Mouse (Mus musculus) left cerebral cortex, adult 11 months (tissue): Measurements from ENCODE around the gene Lpar2.

ENCODE experiments used
- DNase-seq: peaks from one replicate; pipeline ENCODE4 v3.0.0; 2022; ENCODE audit warnings: low spot score

Lpar2 gene

DNA sequence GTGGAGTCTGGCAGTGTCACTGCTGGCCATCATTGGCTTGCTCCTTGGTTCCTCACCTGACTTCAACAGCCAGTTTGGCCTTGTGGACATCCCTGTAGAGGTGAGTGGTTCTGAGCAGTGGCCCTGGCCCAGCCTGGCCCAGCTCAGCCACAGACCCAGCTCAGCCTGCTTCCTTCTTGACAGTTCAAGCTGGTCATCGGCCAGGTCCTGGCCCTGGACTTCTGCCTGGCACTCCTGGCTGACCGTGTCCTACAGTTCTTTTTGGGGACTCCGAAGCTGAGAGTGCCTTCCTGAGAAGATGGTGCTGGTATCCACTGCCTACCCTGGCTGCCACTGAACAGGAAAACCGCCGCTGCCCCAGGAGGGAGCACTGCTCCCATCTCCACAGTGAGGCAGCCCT lies 15.0 kb upstream of the Lpar2 start:
- no peak for DNase-seq

- no peak for DNase-seq
Measured at GRCm38 (mm10) chr8:69808094-69808863, 13.9 kb upstream of the Lpar2 start, which contains the start of gene Gmip. Gene Gmip (plus strand): TSS chr8:69808679.

GRCm38 (mm10) chr8:69808864-69809403 lies 13.3 kb upstream of the Lpar2 start:
- DNase-seq = no peak

GRCm38 (mm10) chr8:69809820-69810219 lies 12.4 kb upstream of the Lpar2 start:
- DNase-seq = no peak

DNA sequence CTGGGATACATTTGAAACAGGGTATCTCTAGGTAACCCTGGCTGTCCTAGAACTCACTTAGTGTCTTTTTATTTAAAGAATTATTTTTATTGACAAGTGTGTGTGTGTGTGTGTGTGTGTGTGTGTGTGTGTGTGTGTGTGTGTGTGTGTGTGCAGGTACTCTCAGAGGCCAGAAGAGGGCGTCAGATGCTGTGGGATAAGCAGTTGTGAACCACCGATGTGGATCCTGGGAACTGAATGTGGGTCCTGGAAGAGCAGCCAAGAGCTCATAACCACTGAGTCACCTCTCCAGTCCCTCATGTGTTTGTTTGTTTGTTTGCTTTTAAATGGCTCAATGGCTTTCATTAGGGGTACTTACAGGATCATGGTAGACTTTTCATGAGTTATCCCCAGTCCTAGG lies 7.3 kb upstream of the Lpar2 start:
- no peak for DNase-seq

DNA sequence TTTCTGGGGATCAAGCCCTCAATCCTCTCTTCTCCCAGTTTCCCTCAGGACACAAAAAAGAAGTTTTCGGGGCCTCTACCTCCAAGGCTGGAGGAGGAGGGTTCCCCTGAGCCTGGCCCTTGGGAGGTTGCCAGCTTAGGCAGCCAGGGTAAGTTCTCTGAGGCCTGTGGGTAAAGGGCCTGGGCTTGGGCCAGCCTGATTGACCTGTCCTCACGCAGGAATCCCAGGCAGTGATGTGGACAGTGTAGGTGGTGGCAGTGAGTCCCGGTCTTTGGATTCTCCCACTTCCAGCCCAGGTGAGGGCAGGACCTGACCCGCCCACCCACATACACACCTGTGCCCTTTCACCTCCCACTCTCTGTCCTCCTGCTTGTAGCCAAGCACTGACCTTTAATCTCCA lies 6.8 kb upstream of the Lpar2 start:
- DNase-seq = no peak

GRCm38 (mm10) chr8:69820466-69820865 lies 1.8 kb upstream of the Lpar2 start:
- no peak for DNase-seq

DNA sequence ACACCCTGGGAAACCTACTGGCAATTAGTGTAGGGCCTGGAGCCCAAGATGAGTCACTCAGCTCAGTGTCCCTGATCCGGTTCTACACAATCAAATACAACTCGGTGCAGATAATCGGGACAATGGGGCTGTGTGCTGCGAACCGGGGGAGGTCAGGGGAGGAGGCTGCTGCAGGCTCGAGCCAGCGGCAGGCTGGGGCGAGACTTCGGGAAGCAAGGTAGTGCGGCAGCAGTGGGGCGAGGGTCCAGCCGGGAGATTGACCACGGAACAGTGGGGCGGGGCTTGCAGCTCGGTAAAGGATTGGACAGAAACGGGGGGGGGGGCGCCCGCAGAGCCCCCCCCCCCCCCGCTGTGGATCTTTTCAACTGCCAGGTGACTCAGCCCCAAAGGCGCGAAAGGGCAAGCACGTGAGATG lies 251 bp upstream of the Lpar2 start:
- DNase-seq = no peak

GRCm38 (mm10) chr8:69826371-69826770 lies 4.1 kb downstream of the Lpar2 start:
- DNase-seq = no peak

GRCm38 (mm10) chr8:69832298-69832853 lies 10.1 kb downstream of the Lpar2 start, which contains the start of gene Pbx4:
Gene Pbx4 (plus strand): TSS chr8:69832491.
- peak; percentile 96 for DNase-seq

DNA sequence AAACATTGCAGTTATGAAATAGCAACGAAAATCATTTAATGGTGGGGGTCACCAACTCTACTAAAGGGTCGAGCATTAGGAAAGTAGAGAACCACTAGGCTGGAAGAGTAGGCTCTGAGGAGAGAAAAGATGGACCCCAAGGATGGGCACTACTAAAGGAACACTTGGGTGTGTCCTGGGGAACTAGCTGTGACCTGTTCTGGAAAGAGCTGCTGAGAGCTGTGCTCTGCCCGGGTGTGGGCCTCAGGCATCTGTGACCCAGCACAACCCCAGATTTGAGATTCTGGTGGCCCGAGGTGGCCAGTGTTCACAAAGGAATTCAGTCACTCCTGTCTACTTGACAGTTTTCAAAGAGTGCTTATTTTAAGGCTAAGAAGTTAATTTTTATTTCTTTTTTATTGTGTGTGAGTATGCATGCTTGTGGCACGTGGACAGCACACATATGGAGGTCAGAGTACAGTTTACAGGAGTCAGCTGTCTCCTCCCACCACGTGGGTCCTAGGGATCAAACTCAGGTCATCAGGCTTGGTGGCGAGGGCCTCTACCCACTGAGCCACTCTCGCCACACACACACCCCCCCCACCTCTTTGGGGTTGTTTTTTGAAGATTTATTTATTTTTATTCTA lies 14.9 kb downstream of the Lpar2 start:
- no peak for DNase-seq

- no peak for DNase-seq
Measured at GRCm38 (mm10) chr8:69847167-69848065, 25.2 kb downstream of the Lpar2 start.

DNA sequence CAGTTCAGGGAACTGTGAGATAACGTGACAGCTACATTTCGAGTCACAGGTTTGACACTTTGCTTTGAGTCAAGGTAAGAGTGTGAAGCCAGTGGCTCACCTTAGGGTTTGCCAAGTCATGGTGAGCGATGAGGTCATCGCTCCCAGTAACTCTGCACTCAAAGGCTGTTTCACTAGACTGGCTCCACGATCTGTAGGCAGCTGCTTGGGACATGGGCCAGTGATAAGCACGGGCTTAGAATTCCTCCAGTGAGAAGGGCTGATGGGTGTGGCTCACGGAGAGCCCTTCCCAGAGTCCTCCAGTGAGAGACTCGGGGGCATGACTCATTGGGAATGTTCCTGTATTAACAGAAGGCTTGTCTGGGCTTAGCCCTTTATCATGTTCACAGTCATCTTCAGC lies 26.7 kb downstream of the Lpar2 start:
- no peak for DNase-seq

DNA sequence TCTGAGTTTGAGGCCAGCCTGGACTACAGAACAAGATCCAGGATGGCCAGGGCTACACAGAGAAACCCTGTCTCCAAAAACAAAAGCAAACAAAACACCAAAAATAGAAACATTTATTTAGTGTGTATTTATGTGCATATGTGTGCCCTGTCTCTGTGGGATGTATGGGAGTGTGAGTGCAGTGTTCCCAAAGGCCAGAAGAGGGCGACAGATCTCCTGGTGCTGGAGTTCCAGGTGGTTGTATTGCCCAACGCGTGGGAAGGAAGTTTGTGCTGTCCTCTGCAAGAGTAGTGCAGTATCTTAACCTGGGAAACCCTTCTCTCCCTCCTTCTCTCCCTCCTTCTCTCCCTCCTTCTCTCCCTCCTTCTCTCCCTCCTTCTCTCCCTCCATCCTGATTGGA lies 27.7 kb downstream of the Lpar2 start:
- no peak for DNase-seq

DNA sequence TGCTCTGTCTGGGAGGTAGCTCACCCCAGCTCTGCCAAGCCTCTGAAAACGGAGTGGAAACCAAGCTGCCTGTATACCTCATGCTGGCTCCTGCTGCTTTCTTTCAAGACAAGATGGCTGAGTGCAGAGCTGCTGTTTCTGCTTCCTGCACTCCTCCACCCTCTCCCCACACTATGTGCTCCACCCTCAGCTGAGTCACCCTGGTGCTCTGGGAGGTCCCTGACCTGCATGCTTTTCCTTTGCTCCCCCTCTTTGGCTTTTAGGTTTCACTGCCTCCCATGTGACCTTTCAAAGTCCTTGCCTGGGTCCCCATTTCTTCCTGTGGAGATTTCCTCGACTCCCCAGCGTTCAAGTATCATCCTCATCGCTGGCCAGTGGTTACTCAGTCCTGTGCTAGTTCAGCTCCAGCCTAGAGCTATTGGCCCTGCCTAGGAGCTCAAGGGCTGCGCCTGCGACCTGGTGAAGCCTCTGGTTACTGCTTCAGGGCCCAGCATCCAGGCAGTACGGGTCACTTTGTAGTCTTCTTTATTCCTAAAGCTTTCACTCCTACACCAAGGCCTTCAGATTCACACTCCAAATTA lies 28.8 kb downstream of the Lpar2 start:
- DNase-seq = no peak

- DNase-seq = no peak
Measured at GRCm38 (mm10) chr8:69853869-69854268, 31.6 kb downstream of the Lpar2 start.

DNA sequence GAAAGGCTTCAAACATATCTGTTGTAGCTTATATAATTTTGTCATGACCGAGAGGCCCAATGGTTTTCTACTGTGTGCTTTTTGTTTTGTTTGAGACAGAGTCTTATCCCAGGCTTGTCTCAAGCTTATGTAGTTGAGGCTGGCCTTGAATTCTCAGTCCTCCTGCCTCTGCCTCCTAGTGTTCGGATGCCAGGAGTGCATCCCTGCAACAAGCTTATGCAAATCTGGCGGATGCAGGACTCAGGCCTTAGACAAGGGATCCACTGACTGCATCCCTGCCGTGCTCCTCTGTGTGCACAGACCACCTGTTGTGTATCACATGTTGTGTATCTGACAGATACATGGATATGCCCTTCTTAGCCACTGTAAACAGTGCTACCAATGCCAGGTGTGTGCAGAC lies 38.6 kb downstream of the Lpar2 start:
- no peak for DNase-seq

DNA sequence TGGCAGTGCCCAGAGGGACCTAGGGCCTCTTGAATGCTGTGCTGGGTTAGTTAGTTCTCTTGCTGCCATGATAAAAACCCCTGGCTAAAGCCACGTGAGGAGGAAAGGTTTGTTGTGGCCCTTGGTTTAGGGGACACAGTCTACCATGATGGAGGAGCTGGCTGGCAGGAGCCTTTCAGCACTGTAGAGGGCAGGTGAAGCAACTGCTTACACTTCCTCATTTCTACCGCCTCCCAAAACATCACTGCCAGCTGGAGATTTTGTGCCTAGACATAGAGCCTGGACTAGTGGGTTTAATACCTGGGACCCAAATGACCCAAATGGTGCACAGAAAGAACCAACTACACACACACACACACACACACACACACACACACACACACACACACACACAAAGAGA lies 39.0 kb downstream of the Lpar2 start:
- DNase-seq = no peak

- DNase-seq = no peak
Measured at GRCm38 (mm10) chr8:69863387-69864020, 41.3 kb downstream of the Lpar2 start.

DNA sequence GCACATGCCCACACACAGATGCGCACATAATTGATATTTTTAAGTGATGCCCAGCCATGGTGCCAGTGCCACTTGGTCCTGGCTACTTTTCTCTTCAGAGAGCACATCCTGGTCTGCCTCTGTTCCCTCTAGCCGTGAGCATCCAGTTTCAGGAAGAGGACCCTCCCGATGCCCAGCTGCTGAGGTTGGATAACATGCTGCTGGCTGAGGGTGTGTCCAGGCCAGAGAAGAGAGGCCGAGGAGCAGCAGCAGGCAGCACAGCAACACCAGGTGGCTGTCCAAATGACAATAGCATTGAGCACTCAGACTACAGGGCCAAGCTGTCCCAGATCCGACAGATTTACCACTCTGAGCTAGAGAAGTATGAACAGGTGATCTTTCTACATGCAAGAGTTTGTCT lies 42.0 kb downstream of the Lpar2 start:
- DNase-seq = no peak

DNA sequence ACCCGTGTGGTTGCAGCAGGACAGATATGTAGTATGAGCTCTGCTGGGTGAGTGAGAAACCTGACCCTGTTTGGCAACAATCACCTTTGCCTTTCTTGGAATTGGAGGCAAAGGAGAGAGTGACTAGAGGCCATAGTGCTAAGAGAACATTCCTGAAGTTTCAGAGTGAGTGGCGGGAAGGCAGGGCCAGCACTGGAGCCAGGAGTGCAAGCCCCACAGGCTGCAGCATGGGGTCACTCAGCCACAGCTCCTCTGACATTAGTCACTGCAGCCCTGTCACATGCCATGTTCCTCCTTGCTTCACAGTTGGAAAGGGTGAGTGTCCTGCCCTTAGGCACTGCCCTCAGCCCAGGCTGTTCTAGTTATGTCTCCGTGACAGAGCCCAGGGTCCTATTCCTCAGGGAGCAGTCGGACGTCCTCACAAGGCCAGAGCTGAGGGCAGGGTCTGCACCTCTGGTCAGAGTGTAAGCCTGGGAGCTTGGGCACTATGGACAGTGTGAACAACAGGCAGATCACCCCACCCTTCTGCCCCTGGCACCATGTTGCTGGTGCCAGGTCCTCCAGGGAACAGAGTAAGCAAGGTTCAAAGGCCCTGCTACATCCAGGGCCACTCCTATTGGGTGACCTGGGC lies 45.6 kb downstream of the Lpar2 start:
- DNase-seq = no peak
